Mouse (Mus musculus): ENCODE data around the gene Tatdn2. TPM values are rescaled to one million over a fixed set of nuclear protein-coding genes. Genes with fewer than 3 reads are reported as not detected.
"Not testable (repeated sequence)": the region's sequence is repeated elsewhere in the genome, so short reads cannot be mapped to it uniquely, and the experiment has no call there.

The Tatdn2 gene
- total RNA-seq, 2 experiments from 2014 or later, result 14.3 to 44.0 TPM

DNA sequence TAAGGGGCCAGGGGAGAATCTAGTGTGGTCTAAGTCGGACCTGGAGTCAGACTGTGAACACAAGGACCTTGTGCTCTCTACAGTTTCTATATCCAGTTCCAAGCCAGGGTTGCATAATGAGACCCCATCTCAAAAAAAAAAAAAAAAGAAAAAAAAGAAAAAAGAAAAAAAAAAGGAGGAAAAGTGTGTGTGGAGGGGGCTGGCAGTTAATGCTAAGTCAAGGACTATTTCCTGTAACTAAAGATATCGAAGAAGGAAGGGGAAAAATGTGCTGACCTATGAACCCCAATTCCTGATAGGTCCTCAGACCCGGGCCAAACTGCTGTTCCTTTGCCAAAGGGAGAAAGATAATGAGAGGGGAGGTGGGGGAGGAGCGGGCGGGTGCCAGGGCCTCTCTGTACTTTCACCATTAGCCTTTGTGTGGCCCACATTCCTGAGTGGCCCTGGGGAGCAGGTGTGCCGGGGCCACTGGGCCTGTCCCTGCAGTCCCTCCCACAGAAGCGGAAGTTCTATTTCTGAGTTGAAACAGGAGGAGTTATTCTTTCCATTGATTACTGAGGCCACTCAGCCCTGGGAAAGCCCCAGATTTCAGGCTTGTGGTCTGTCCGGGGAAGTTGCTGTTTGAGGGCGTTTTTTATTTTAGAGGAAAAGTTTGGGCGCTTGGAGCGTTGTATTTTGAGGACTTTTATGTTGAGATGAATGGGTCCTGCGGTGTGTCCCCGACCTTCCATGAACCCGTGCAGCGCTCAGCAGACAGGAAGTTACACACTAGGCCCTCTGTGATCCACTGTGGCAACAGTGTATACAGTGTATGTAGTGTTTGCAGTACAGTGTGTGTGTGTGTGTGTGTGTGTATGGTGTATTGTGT lies 28.3 kb upstream of the Tatdn2 start:
- ATAC-seq (replicated peaks; ENCODE audit: low FRiP score, poor library complexity, severe bottlenecking), result no peak

DNA sequence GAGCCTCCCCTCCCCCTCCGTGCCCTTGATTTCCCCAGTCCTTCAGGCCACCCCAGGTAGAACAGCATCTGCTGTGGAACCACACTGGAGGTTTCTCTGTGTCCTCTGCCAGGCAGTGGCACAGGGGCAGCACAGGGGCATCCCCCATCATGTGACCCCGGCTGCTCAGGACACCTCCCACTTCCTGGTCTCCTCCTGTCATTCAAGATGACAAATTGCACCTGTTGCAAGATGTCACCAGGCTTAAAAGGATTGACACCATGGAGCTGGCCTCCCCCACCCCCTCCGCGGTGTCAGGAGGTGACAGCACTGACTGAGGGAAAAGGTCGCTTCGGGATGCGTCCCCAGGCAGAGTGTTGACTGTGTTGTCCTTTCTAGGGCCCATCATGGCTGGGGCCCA lies 27.0 kb upstream of the Tatdn2 start:
- ATAC-seq (replicated peaks; ENCODE audit: low FRiP score, poor library complexity, severe bottlenecking), result no peak

DNA sequence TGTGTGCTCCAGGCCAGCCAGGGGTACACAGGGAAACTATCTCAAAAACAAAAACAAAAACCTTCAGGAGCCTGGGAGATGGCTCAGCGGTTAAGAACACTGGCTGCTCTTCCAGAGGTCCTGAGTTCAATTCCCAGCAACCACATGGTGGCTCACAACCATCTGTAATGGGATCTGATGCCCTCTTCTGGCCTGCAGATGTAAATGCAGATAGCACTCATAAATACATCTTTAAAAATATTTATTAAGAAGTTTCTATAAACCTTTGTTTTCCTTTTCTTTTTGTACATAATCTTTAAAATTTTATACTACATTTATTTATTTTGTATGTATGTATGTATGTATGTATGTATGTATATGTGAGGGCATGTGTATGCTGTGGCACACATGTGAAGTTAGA lies 24.8 kb upstream of the Tatdn2 start:
- ATAC-seq (replicated peaks; ENCODE audit: low FRiP score, poor library complexity, severe bottlenecking), result not testable (repeated sequence)

DNA sequence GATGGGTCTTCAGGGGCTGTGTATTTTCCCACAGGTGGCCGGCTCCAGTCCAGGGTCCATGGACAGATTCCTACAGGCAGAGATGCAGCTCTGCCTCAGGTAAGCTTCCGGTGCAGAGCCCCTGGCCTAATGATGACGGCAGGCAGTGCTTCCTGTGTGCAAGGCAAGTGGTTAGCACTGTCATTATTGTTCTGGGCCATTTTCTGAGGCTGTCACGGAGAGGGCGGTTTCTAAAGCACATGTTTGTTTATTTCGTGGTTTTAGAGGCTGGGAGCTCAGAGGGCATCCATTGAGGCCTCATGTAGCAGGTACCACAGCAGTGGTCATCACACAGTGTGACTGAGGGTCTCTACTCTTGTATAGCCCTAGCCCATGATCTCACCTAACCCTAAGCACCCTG lies 23.9 kb upstream of the Tatdn2 start:
- ATAC-seq (replicated peaks; ENCODE audit: low FRiP score, poor library complexity, severe bottlenecking), result no peak

GRCm38 (mm10) chr6:113675234-113675633 lies 21.6 kb upstream of the Tatdn2 start:
- no peak for ATAC-seq (replicated peaks; ENCODE audit: low FRiP score, poor library complexity, severe bottlenecking)

DNA sequence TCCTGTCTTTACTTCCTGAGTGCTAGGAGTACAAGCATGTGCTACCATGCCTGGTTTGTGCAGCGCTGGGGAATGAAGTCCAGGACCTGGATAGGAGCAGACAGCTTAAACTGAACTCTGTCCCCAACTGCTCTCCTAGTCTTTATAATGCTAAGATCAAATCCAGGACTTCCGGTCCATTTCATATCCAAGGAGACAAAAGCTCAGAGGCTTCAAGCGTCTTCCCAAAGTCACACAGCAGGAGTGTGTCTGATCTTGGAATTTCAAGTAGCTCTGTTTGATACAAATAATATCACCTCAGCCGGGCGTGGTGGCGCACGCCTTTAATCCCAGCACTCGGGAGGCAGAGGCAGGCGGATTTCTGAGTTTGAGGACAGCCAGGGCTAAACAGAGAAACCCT lies 20.9 kb upstream of the Tatdn2 start:
- no peak for ATAC-seq (replicated peaks; ENCODE audit: low FRiP score, poor library complexity, severe bottlenecking)

- no peak for ATAC-seq (replicated peaks; ENCODE audit: low FRiP score, poor library complexity, severe bottlenecking)
These were observed 19.6 kb upstream of the Tatdn2 start for GRCm38 (mm10) chr6:113677070-113677734.

GRCm38 (mm10) chr6:113678246-113679012 lies 18.4 kb upstream of the Tatdn2 start:
- no peak for ATAC-seq (replicated peaks; ENCODE audit: low FRiP score, poor library complexity, severe bottlenecking)

- ATAC-seq (replicated peaks; ENCODE audit: low FRiP score, poor library complexity, severe bottlenecking), result no peak
These were observed 16.8 kb upstream of the Tatdn2 start for GRCm38 (mm10) chr6:113679993-113680566.

DNA sequence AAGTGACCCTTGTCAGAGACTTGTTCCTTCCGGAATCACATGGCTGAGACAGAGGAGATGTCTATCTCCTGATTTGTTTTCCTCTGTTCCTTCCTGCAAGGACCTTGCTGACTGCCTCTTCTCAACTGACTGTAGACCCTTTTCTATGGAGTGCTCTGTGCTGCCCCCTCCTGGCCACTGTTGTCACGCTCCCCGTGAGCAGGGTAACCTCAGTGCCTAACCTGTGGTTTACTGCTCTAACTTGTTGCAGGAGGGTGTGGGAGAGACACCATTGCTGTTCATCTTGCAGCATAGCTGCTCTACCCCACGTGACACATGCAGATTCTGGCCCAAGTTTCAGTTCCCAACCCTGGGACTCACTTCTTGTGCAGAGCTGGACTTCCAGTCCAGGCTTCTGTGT lies 15.6 kb upstream of the Tatdn2 start:
- peak; percentile 85 for ATAC-seq (replicated peaks; ENCODE audit: low FRiP score, poor library complexity, severe bottlenecking)

DNA sequence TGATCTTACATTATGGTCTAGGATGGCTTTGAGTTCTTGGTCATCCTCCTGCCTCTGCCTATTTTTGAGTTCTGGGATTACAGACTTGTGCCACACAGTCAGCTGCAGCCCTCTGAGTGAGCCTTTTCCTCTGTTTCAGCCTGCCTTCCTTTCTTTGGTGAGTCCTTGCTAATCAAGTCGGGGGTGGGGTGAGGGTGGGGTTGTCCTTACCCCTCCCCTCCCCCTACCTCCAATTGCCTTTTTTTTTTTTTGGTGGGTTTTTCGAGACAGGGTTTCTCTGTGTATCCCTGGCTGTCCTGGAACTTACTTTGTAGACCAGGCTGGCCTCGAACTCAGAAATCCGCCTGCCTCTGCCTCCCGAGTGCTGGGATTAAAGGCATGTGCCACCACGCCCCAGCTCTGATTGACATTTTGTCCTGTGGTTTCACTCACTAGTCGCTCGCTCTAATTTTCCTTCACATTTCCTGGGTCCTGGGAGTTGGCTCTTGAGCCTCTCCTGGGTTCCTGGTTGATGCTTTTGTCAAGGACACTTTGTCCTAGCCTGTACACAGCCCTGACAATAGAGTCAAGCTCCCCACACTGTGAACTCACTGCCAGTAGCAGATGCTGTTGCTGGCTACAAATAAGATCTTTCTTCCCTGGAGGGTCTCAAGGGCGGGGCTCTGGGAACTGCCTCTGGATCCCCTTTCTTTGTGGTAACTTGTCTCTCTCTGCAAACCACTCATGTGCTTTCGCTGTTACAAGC lies 13.6 kb upstream of the Tatdn2 start:
- no peak for ATAC-seq (replicated peaks; ENCODE audit: low FRiP score, poor library complexity, severe bottlenecking)

DNA sequence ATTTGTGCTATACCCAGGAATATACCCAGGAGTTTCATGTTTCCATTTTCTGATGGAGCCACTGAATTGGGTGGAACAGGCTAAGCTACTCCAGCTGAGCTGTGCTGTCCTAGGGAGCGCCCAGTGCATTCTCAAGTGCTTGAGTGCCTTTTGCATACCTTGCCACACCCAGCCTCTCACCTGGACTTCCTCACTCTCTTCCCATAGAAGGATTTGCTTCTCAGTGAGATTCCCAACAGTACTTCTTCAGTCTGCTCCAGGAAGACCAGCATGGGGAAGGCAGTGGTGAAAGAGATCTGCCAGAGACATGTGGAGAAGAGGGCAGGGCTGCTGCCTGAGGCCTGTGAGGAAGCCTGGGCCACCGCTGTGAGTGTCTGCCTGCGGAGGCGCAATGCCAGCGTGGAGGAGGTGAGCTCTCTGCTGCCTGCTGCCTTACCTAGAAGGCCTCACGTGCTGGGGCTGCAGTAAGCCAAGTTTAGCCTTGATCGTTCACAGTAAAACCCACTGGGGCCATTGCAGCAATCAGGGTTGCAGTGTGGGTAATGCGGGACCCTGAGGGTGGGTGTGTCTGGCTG lies 10.2 kb upstream of the Tatdn2 start:
- ATAC-seq (replicated peaks; ENCODE audit: low FRiP score, poor library complexity, severe bottlenecking), result no peak

GRCm38 (mm10) chr6:113690008-113690399 lies 6.8 kb upstream of the Tatdn2 start:
- no peak for ATAC-seq (replicated peaks; ENCODE audit: low FRiP score, poor library complexity, severe bottlenecking)

- ATAC-seq (replicated peaks; ENCODE audit: low FRiP score, poor library complexity, severe bottlenecking), result peak; percentile 93
These were observed 6.3 kb upstream of the Tatdn2 start for GRCm38 (mm10) chr6:113690400-113691083.

DNA sequence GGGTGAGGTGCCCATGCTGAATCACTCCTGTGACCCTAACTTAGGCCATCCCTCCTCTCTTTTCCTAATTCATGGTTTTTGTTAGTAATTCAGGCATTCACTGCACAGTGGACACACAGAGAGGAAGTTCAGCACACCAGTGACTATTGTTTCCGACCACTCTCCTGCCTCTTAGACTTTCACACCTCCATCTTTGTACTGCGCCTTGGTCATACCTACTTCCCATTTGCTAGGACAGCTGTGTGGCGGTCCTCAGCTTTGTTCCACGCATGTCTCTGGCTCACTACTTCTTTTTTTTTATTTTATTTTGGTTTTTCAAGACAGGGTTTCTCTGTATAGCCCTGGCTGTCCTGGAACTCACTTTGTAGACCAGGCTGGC lies 5.8 kb upstream of the Tatdn2 start:
- peak; percentile 20 for ATAC-seq (replicated peaks; ENCODE audit: low FRiP score, poor library complexity, severe bottlenecking)

DNA sequence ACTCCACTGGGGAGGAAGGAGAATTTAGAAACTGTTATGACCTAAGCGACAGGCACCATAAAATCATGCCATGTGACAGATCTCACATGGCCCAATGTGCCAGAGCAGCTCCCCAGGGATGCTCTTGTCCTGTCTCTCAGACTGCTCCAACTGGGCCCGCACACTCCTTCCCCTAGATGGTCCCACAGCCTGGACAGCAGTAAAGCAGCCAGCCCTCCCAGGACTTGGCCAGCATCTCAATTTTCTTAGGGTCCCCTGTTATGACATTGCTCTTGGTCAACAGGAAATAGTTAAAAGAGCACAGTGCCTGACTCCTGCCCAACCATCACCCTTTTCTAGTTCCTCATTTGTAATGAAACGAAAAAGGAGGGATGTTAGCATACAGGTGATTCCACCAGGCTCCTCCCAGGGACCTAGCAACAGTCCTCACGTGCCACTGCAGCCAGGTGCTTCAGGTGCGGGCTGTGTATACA lies 4.2 kb upstream of the Tatdn2 start:
- ATAC-seq (replicated peaks; ENCODE audit: low FRiP score, poor library complexity, severe bottlenecking), result no peak

GRCm38 (mm10) chr6:113693377-113693776 lies 3.5 kb upstream of the Tatdn2 start:
- ATAC-seq (replicated peaks; ENCODE audit: low FRiP score, poor library complexity, severe bottlenecking), result no peak

DNA sequence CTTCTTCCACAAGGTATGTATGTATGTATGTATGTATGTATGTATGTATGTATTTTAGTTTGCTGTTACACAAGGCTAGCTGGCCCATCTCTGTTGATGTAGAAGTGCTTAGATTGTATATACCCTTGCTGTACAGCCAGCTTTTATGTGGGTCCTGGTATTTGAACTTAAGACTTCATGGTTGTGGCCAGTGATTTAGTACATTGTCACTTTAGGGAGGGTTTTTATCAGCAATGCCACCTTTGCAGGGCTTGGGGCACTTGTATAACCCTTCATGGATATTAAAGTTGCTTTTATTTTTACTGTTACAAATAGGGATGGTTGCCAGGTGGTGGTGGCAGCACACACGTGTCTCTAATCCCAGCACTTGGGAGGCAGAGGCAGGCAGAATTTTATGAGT lies 1.6 kb upstream of the Tatdn2 start:
- no peak for ATAC-seq (replicated peaks; ENCODE audit: low FRiP score, poor library complexity, severe bottlenecking)

All from erythroid progenitor cell, adult 5-6 weeks (primary cell).